Mouse (Mus musculus) erythroblast, embryonic 14.5 days (primary cell): Measurements from ENCODE around the gene Zscan26. TPM values are rescaled to one million over a fixed set of nuclear protein-coding genes. Genes with fewer than 3 reads are reported as not detected.

Experiments used
- H3K27me3 ChIP-seq: 2 replicates; pipeline ENCODE4 v1.6.1; 2012; ENCODE audit warnings: inconsistent platforms; ENCODE audit not compliant: control insufficient read depth
- H3K36me3 ChIP-seq: 2 replicates; pipeline ENCODE4 v1.6.1; 2012; ENCODE audit warnings: mild to moderate bottlenecking, inconsistent platforms; ENCODE audit not compliant: control insufficient read depth
- H3K4me1 ChIP-seq: 2 replicates; pipeline ENCODE4 v1.6.1; 2012; ENCODE audit warnings: inconsistent platforms; ENCODE audit not compliant: control insufficient read depth
- H3K4me3 ChIP-seq: replicated peaks from 2 replicates; pipeline ENCODE3; 2012; ENCODE audit warnings: moderate library complexity, mild to moderate bottlenecking, inconsistent platforms
- H3K9me3 ChIP-seq: 2 replicates; pipeline ENCODE4 v1.6.1; 2012; ENCODE audit warnings: low read length, inconsistent platforms, mixed read lengths; ENCODE audit not compliant: control insufficient read depth
- GATA1 ChIP-seq: IDR thresholded peaks from 2 replicates; pipeline ENCODE4 v1.6.1; 2012; ENCODE audit warnings: low read length, inconsistent platforms, mixed read lengths
- TAL1 ChIP-seq: IDR thresholded peaks from 3 replicates; pipeline ENCODE4 v1.6.1; 2012; ENCODE audit warnings: low read length, inconsistent platforms, mixed read lengths
- polyA plus RNA-seq: library from polyadenylated mRNA; stranded (reverse); fragments of >175 nt; gene quantifications from 2 replicates; pipeline ENCODE4 v1.2.3, GENCODE M21; 2012

Gene Zscan26
- polyA plus RNA-seq, 1 experiment = 0.08 TPM

DNA sequence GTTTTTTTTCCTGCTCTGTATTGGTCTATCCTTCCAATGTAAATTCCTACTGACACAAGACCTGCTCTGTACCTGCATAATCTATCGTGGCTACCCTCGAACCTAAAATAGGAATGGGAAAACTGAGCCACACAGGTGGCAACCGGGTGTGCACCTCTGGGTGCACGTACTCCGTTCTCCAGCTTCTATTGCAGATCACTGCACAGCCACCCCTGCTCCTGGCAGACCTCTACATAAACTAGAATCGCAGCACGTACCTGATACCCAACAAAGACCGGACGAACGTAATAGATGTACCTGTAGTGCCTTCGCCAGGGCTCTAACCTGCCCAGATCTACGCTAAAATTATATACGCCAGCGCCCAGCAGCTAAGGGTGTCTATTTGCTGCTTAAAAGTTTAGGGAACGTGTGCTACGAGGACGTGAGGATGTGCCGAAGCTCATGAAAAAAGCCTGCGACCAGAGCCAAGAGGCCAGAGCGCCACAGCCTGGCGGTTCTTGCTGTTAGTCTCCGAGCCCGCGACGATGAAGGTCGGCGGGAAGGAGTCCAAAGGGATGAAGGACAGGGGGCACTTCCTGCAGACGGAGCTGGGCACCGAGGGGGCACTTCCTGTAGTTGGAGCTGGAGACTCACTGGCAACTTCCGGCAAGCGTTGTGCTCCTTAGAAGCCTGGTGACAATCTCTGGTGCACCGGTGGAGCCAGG is 12.9 kb downstream of the Zscan26 start, which contains the start of gene Pgbd1:
Gene Pgbd1 (minus strand): TSS at position 556 of the 704 bp plus-strand sequence.
- H3K4me3 ChIP-seq = peak within 1 kb of the TSS; percentile 81
- H3K9me3 ChIP-seq = no peaks in the 10 kb centered on the region
- no peaks in the 10 kb centered on the region for H3K27me3 ChIP-seq
- peaks cover 27% of the 10 kb centered on the region for H3K36me3 ChIP-seq
- H3K4me1 ChIP-seq = peaks cover 27% of the 10 kb centered on the region
- no peak for TF ChIP-seq TAL1
- TF ChIP-seq GATA1 = no peak

DNA sequence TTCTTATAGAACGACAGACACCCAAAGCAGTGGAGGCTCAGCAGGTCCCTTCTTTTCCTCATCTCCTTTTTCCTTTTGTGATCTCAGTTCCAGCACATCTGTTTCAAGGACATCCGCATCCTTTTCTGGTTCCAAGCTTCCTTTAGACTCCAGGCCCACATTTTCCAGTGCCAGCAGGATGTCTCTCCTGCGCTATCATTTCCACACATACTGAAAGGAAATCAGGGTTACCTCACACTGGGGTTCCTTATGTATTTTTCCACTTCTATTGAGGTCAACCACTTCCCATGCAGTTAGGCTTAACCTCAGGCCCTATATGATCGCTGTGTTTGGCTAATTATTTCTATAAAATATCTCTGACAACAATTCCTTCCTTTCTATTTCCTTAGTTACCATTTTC is 18.1 kb downstream of the Zscan26 start:
- Histone ChIP-seq H3K9me3 (no peaks in the 10 kb centered on the region), H3K4me3 (no peak overlapping the region), H3K27me3 (no peaks in the 10 kb centered on the region), H3K36me3 (peaks cover 14% of the 10 kb centered on the region), H3K4me1 (peaks cover 14% of the 10 kb centered on the region)
- no peak for TF ChIP-seq GATA1
- no peak for TF ChIP-seq TAL1

DNA sequence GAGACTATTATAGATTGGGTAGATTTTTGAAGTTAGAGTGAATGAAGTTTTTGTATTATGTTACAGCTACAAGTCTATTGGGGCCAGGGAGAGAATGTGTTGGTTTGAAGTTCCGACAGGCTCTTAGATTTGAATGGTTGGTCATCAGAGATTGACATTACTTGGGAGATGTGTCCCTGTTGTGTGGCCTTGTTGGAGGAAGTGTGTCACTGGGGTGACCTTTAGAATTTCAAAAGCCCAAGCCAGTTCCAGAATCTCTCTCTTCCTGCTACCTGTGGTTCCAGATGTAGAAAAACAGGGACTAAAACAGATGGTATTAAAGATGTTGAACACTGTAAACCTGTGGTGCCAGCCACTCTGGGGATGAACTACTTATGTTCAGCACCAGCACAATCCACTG is 25.9 kb downstream of the Zscan26 start:
- no peaks in the 10 kb centered on the region for H3K27me3 ChIP-seq
- H3K4me3 ChIP-seq = no peak overlapping the region
- no peak for TF ChIP-seq TAL1
- peaks cover 13% of the 10 kb centered on the region for H3K36me3 ChIP-seq
- no peaks in the 10 kb centered on the region for H3K9me3 ChIP-seq
- peaks cover 30% of the 10 kb centered on the region for H3K4me1 ChIP-seq

DNA sequence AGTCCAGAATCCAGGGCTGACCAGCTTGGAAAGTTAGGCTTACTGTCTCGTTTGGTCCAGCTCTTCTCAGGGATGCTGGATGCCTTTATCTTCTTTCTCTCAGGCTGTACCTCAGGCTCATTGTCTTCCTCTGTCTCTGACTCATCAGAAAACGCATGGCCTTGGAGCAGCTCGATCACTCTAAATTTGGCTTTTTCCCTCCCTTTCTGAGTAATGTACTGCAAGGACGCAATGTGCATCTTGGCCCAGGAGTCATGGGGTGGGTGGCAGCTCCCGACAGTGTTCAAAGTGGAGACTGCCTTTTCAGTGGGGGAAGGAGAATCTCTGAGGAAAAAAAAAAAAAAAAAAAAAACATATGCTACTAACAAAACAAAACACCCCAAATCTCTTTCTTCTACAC is 30.2 kb downstream of the Zscan26 start:
- no peak overlapping the region for H3K4me3 ChIP-seq
- H3K36me3 ChIP-seq = peaks cover 14% of the 10 kb centered on the region
- peaks cover 63% of the 10 kb centered on the region for H3K4me1 ChIP-seq
- TF ChIP-seq TAL1 (no peak), GATA1 (no peak)
- H3K27me3 ChIP-seq = no peaks in the 10 kb centered on the region
- no peaks in the 10 kb centered on the region for H3K9me3 ChIP-seq

DNA sequence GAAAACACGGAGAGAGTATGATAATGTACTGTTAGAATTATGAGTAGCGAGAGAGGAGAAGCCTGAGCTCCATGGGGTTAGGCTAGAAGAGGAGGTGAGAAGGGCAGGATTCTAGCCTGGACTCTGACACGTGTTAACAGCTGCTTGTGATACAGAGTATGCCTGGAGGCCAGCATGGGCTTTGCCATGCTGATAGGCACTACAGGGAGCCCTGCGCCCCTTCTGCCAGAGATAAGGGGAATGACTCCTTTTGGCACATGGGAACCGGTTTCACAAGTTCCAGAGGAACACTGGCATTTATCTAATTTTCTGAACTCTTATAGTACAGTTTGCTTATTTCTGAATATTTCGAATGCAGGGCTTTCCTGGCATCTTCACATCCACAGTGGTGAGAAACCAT is 34.7 kb downstream of the Zscan26 start:
- Histone ChIP-seq H3K4me3 (peak overlapping the region; percentile 44), H3K9me3 (no peaks in the 10 kb centered on the region), H3K4me1 (peaks cover 90% of the 10 kb centered on the region)

DNA sequence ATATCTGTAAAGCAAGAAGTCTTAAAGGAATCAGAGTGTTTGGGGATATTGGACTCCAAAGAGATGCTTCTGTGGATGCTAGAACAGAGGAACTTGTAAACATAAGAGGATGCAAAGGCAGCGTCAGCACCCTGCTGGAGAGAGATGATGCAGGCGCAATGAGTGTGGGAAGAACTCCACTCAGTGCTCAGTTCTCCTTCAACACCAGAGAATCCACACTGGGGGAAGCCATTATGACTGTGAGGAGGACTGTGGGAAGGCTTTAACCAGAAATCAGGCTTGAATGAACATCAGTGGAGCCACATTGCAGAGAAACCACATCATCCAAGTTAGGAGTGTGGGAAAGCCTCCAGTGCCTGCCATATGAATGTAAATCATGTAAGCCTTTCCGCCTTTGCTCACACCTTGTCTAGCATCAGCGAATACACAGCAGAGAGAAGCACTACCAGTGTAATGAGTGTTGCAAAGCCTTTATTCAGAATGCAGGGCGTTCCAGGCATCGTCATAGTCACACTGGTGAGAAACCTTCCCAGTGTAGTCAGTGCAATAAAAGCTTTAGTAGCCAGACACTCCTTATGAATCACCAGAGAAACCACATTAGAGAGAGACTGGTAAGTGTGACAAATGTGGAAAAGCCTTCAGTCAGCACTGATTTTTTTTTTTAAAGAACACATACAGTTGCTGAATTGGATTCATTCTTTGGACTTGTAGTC is 36.1 kb downstream of the Zscan26 start:
- H3K9me3 ChIP-seq = no peaks in the 10 kb centered on the region
- no peak overlapping the region for H3K4me3 ChIP-seq
- H3K27me3 ChIP-seq = no peaks in the 10 kb centered on the region
- TF ChIP-seq GATA1 (no peak), TAL1 (no peak)
- peaks cover 88% of the 10 kb centered on the region for H3K4me1 ChIP-seq
- H3K36me3 ChIP-seq = peaks cover 7% of the 10 kb centered on the region

More for the DNA sequence above, 34.7 kb downstream of the Zscan26 start:
- Histone ChIP-seq H3K36me3 (peaks cover 7% of the 10 kb centered on the region), H3K27me3 (no peaks in the 10 kb centered on the region)
- peak; percentile 96 for TF ChIP-seq GATA1
- TF ChIP-seq TAL1 = peak; percentile 92

DNA sequence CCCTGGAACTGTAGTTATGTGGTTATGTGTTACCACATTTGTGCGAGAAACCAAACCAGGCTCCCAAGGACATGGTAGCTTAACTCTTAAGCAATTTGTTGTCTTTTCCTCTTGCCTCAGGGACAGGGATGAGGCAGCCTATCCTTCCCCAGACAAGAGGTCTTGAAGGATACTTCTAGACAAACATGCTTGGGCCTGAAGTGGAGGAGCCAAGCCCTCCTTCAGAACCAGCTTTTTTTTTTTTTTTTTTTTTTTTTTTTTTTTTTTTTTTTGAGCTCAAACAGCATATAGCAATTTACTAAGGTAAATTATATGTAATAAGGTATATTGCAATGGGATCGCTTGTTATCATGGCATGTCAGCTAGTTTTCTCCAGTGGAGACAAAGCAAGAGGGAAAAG is 37.8 kb downstream of the Zscan26 start:
- H3K36me3 ChIP-seq = peaks cover 4% of the 10 kb centered on the region
- TF ChIP-seq TAL1 (no peak; the same call in 2 of the 3 replicates), GATA1 (no peak)
- no peak overlapping the region for H3K4me3 ChIP-seq
- H3K4me1 ChIP-seq = peaks cover 81% of the 10 kb centered on the region
- H3K27me3 ChIP-seq = no peaks in the 10 kb centered on the region
- H3K9me3 ChIP-seq = no peaks in the 10 kb centered on the region

DNA sequence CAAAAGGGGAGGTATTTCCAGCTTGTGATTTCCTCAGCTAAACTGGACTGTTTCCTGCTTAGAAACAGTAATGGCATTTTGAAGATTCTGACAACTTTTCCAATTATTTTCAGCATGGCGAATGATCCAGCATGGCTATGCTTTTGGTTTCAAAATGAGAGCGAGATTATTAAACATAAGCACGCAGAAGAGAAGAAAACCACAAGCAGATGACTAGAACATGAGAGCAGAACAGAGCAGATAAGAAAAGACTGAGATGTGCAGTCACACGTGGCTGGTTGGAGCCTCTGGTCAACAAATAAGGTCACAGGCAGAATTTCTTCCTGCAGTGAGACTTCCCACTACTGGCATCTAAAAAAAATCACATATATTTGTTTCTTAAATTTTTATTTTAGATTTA is 38.3 kb downstream of the Zscan26 start:
- no peaks in the 10 kb centered on the region for H3K27me3 ChIP-seq
- TF ChIP-seq TAL1 = no peak
- peak; percentile 46 for TF ChIP-seq GATA1
- peak overlapping the region; percentile 54 for H3K4me3 ChIP-seq
- H3K36me3 ChIP-seq = peaks cover 4% of the 10 kb centered on the region
- H3K4me1 ChIP-seq = peaks cover 77% of the 10 kb centered on the region
- H3K9me3 ChIP-seq = no peaks in the 10 kb centered on the region
